Mouse (Mus musculus): ENCODE measurements around the gene Mgarp.

Mgarp gene

GRCm38 (mm10) chr3:51342152-51342551 lies 54.4 kb downstream of the Mgarp start:
- no peak for ATAC-seq (ENCODE audit: insufficient number of reproducible peaks, low FRiP score, low TSS enrichment)

GRCm38 (mm10) chr3:51341268-51342081 lies 55.1 kb downstream of the Mgarp start:
- ATAC-seq (ENCODE audit: insufficient number of reproducible peaks, low FRiP score, low TSS enrichment), result peak; percentile 65

- peak; percentile 70 for ATAC-seq (ENCODE audit: insufficient number of reproducible peaks, low FRiP score, low TSS enrichment)
Measured at GRCm38 (mm10) chr3:51340552-51341267, 55.8 kb downstream of the Mgarp start, which contains the start of gene Elf2. Gene Elf2 (minus strand): TSS chr3:51340663.

GRCm38 (mm10) chr3:51339734-51340551 lies 56.6 kb downstream of the Mgarp start:
- peak; percentile 55 for ATAC-seq (ENCODE audit: insufficient number of reproducible peaks, low FRiP score, low TSS enrichment)

GRCm38 (mm10) chr3:51339378-51339733 lies 57.2 kb downstream of the Mgarp start:
- ATAC-seq (ENCODE audit: insufficient number of reproducible peaks, low FRiP score, low TSS enrichment), result no peak

All from cerebellum, adult (tissue).